Mouse (Mus musculus) layer of hippocampus, postnatal 14 days (tissue): ENCODE data around the gene Atad2b. TPM values are rescaled to one million over a fixed set of nuclear protein-coding genes. Genes with fewer than 3 reads are reported as not detected.

ENCODE experiments used
- DNase-seq, 2 experiments: peaks; one replicate each; pipeline ENCODE4 v3.0.0; 2021 to 2022; ENCODE audit warnings: low spot score in 2 of 2, mixed read lengths in 1 of 2
- total RNA-seq, 2 experiments: library from RNA; stranded (reverse); gene quantifications; 2 replicates each; pipeline ENCODE4 v1.2.3; 2021

Atad2b gene
- total RNA-seq, 2 experiments from 2014 or later: 26.1 to 29.2 TPM

DNA sequence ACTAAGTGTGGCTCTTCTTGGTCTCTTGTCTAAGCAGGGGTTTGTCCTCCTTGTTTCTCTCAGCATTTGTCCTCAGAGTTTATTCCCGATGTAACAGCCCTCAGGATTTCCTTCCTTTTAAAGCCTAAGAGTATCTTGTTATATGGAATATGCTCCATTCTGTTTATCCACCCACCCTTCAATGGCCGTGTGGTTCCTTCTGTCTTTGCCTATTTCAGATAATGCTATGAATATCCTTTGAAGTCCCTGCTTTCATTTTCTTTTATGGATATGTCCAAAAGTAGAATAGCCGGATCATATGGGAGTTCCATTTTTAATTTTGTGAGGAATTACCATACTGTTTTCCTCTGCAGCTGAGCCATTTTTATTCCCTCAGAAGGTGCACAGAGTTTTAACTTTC is 153.0 kb downstream of the Atad2b start:
- no peak for DNase-seq

DNA sequence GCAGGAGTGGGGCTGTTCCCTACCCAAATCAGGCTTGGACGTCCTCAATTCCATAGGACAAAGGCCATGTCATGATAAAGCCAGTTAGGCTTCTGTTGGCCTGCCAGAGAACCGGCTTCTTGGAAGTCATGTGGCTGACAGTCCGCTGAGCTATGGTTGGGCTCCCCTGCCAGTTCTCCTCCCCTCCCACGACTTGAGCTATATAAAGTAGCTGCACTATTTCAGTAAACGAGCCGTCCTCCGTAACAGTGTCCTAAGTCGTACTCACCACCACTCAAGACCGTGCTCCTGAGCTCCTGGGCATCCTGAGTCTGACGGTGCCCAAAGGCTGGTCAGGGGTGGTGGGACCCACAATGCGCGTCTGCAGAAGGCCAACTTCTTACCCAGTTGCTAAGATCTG is 156.0 kb downstream of the Atad2b start:
- DNase-seq: no peak

DNA sequence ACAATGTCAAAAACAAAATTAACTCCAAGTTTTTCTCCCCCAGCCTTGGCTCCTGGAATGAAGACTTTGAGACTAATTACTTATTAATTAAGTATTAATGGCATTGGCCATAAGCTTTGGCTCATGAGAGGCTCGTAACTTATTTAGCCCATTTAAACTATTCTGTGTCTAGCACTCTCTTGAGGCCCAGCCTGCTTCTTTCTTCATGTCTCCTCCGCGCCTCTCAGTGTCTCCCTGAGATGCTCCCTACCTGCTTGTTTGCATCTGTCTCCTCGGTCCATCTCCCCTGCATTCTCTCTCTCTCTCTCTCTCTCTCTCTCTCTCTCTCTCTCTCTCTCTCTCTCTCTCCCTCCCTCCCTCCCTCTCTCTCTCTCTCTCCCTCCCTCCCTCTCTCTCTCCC is 164.3 kb downstream of the Atad2b start:
- DNase-seq: no peak

DNA sequence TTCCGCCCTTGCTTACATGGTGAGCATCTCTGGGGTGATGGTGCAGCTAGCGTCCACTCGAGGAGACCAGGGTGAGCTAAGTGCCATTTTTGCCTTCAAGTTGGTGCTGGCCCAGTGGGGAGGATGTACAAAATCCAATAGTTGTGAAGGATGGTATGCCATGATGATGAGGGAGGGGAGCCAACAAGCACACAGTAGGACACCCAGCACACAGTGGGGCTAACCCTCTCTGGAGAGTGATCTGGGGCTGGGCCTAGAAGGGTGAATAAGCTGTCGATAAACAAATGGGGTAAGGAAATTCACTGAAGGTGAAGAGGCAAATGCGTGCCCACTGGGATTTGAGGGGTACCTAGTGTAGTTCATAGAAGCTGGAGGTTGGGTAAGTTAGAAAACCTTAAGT is 167.6 kb downstream of the Atad2b start:
- DNase-seq: no peak

DNA sequence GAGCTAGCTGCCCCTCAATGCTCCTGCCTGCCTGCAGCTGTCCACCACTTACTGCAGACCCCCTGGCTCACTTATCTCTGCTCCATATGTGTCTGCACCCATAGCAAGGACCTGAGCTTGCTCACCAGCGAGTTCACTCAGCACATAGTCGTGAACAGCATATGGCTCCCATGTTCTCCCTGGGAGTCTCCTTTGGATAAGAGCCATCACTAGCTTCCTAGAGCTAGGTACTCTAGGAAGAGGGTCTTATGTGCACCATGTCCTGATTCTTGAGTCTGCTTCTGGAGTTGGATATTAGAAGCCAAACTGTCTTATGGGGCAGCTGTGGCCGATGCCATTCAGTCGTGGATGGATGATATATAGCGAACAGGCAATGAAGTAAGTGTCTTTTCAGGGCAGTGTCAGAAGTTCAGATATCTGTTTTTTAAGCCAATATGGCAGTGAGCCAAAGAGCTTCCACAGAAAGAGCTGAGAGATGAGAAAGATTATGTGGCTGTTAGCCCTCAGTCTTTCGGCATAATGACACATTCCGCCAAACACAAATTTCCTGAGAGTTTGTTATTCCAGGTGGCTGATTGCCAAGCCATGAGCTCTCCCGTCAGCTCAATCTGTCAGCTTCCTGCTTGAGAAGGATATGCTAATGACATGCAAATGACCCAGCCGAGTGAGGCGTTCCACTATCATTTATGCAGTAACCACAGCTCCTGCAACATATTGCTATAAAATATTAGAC is 170.8 kb downstream of the Atad2b start:
- peak; percentile 51 to 90 for DNase-seq

GRCm38 (mm10) chr12:5088639-5089038 is 171.5 kb downstream of the Atad2b start:
- no peak for DNase-seq

Other genes with a start within 250 kb of the Atad2b start
- 1 to 10 TPM; 2.3 to 3.1 TPM for gene Fam228a, start 178.9 kb upstream of the Atad2b start, total RNA-seq
- 10 to 100 TPM; 12.4 to 12.6 TPM for gene Pfn4, start 148.3 kb upstream of the Atad2b start, total RNA-seq
- gene Fam228b, start 148.1 kb upstream of the Atad2b start, total RNA-seq: 10 to 100 TPM; 21.4 to 22.6 TPM
- 10 to 100 TPM; 79.2 to 84.6 TPM for gene Sf3b6, start 99.8 kb upstream of the Atad2b start, total RNA-seq
- 100 to 1,000 TPM; 106 to 107 TPM for gene Fkbp1b, start 75.8 kb upstream of the Atad2b start, total RNA-seq
- gene Wdcp, start 74.0 kb upstream of the Atad2b start, total RNA-seq: 10 to 100 TPM; 11.9 to 12.0 TPM
- gene Mfsd2b, start 43.0 kb upstream of the Atad2b start, total RNA-seq: under 1 TPM; 0.41 to 0.52 TPM
- gene Ubxn2a, start 9.6 kb upstream of the Atad2b start, total RNA-seq: 10 to 100 TPM; 43.2 to 49.6 TPM